Mouse (Mus musculus): ENCODE data around the gene Tmem127. TPM values are rescaled to one million over a fixed set of nuclear protein-coding genes. Genes with fewer than 3 reads are reported as not detected.

The Tmem127 gene
- polyA plus RNA-seq, 1 experiment: 11.3 TPM

- TF ChIP-seq FLI1 (IDR thresholded peaks at IDR 0.05; ENCODE audit: low read length): no peak
- no peak for TF ChIP-seq GATA1 (IDR thresholded peaks at IDR 0.05; ENCODE audit: borderline replicate concordance, low read length)
- H3K36me3 ChIP-seq (replicated peaks; ENCODE audit: low read length): peaks cover 94% of the 10 kb centered on the region
- no peaks in the 10 kb centered on the region for H3K4me1 ChIP-seq
- no peak overlapping the region for H3K4me3 ChIP-seq (replicated peaks)
- no peaks in the 10 kb centered on the region for H3K27me3 ChIP-seq (replicated peaks)
- H3K9me3 ChIP-seq: no peaks in the 10 kb centered on the region
Measured at GRCm38 (mm10) chr2:127237897-127238610, 9.7 kb upstream of the Tmem127 start.

DNA sequence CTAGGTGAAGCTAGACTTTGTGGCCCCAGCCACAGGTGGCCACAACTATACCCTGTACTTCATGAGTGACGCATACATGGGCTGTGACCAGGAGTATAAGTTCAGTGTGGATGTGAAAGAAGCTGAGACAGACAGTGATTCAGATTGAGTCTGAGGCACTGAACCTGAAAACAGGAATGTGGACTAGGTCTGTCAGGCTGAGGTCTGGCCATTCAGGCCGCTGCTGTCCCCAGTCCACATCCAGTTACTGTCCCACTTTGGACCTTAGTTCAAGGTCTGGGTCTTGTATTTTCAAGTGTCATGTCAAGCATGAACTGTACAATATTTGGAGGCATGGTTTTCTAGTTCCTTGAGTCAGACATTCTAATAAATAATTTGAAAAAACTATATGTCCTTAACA is 7.6 kb upstream of the Tmem127 start:
- Histone ChIP-seq H3K4me3 (replicated peaks) (no peak overlapping the region), H3K36me3 (replicated peaks; ENCODE audit: low read length) (peaks cover 95% of the 10 kb centered on the region), H3K27me3 (replicated peaks) (no peaks in the 10 kb centered on the region), H3K4me1 (peaks cover 2% of the 10 kb centered on the region; the same call in 1 of the 2 replicates), H3K9me3 (no peaks in the 10 kb centered on the region)
- TF ChIP-seq FLI1 (IDR thresholded peaks at IDR 0.05; ENCODE audit: low read length) (no peak), GATA1 (IDR thresholded peaks at IDR 0.05; ENCODE audit: borderline replicate concordance, low read length) (no peak)

- peaks cover 50% of the 10 kb centered on the region for H3K4me1 ChIP-seq
- peaks cover 64% of the 10 kb centered on the region for H3K36me3 ChIP-seq (replicated peaks; ENCODE audit: low read length)
- H3K27me3 ChIP-seq (replicated peaks): no peaks in the 10 kb centered on the region
- no peak for TF ChIP-seq GATA1 (IDR thresholded peaks at IDR 0.05; ENCODE audit: borderline replicate concordance, low read length)
- TF ChIP-seq FLI1 (IDR thresholded peaks at IDR 0.05; ENCODE audit: low read length): no peak
- no peaks in the 10 kb centered on the region for H3K9me3 ChIP-seq
- peak overlapping the region; percentile 100 for H3K4me3 ChIP-seq (replicated peaks)
Measured at GRCm38 (mm10) chr2:127248334-127249004, 761 bp downstream of the Tmem127 start.

DNA sequence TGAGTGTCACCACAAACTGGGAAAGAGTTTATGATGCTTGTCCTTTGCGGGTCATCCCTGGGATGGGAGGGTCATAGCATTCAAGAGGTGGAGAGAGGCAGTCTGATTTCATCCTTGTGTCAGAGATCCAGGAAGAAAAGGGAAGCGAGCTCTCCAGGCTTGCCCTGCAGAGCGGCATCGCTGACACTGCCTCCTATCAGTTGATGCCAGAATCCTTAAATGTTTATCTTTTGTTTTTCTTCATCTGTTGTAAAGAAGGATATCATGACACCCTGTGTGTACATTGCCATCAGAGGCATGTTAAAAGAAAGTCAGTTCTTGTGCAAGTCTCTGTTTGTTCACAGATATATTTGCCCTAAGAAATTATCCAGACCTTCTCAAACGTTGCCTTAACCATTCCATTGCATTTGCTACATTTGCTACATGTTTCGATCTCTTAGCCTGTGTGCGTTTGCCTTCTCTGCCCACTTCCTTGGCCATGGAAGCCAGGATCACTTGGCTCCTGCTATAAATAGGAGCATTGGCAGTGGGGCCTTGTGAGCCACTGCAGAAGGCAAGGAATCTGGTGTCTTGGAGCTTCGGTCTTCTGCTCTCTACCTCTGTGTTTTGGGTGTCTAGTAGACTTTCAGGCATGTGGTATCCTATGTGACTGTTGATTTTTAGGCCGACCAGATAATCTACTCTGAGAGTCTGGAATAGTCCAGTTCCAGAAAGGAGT is 2.7 kb downstream of the Tmem127 start:
- no peak overlapping the region for H3K4me3 ChIP-seq (replicated peaks)
- peaks cover 61% of the 10 kb centered on the region for H3K36me3 ChIP-seq (replicated peaks; ENCODE audit: low read length)
- H3K9me3 ChIP-seq: no peaks in the 10 kb centered on the region
- no peaks in the 10 kb centered on the region for H3K27me3 ChIP-seq (replicated peaks)
- peaks cover 55% of the 10 kb centered on the region for H3K4me1 ChIP-seq
- no peak for TF ChIP-seq GATA1 (IDR thresholded peaks at IDR 0.05; ENCODE audit: borderline replicate concordance, low read length)
- no peak for TF ChIP-seq FLI1 (IDR thresholded peaks at IDR 0.05; ENCODE audit: low read length)

GRCm38 (mm10) chr2:127251457-127251856 is 3.7 kb downstream of the Tmem127 start:
- Histone ChIP-seq H3K4me3 (replicated peaks) (no peak overlapping the region), H3K27me3 (replicated peaks) (no peaks in the 10 kb centered on the region), H3K4me1 (peaks cover 48% of the 10 kb centered on the region), H3K36me3 (replicated peaks; ENCODE audit: low read length) (peaks cover 60% of the 10 kb centered on the region), H3K9me3 (no peaks in the 10 kb centered on the region)
- TF ChIP-seq FLI1 (IDR thresholded peaks at IDR 0.05; ENCODE audit: low read length): no peak
- no peak for TF ChIP-seq GATA1 (IDR thresholded peaks at IDR 0.05; ENCODE audit: borderline replicate concordance, low read length)

GRCm38 (mm10) chr2:127251880-127252527 is 4.3 kb downstream of the Tmem127 start:
- Histone ChIP-seq H3K36me3 (replicated peaks; ENCODE audit: low read length) (peaks cover 64% of the 10 kb centered on the region), H3K27me3 (replicated peaks) (no peaks in the 10 kb centered on the region), H3K9me3 (no peaks in the 10 kb centered on the region), H3K4me3 (replicated peaks) (no peak overlapping the region), H3K4me1 (peaks cover 46% of the 10 kb centered on the region)
- no peak for TF ChIP-seq FLI1 (IDR thresholded peaks at IDR 0.05; ENCODE audit: low read length)
- no peak for TF ChIP-seq GATA1 (IDR thresholded peaks at IDR 0.05; ENCODE audit: borderline replicate concordance, low read length)

DNA sequence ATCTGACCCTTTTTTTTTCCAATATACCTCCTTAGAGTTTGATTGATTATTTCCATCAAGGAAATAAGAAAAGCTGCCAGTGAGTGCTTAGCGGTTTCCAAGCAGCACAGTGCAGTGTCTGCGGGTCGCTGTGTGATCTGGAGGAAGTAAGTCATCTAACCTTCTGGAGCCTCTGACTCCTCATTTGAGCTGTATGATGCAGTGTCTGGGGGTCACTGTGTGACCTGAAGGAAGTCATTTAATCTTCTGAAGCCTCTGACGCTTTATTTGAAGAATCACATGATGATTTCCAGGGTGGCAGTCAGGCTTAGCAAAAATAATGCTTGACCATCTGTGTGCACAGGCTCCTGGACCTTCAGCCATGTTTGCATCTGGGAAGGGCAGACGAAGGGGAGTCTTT is 5.1 kb downstream of the Tmem127 start:
- H3K4me3 ChIP-seq (replicated peaks): no peak overlapping the region
- TF ChIP-seq FLI1 (IDR thresholded peaks at IDR 0.05; ENCODE audit: low read length) (no peak), GATA1 (IDR thresholded peaks at IDR 0.05; ENCODE audit: borderline replicate concordance, low read length) (no peak)
- peaks cover 72% of the 10 kb centered on the region for H3K36me3 ChIP-seq (replicated peaks; ENCODE audit: low read length)
- no peaks in the 10 kb centered on the region for H3K9me3 ChIP-seq
- no peaks in the 10 kb centered on the region for H3K27me3 ChIP-seq (replicated peaks)
- peaks cover 50% of the 10 kb centered on the region for H3K4me1 ChIP-seq

- H3K4me3 ChIP-seq (replicated peaks): no peak overlapping the region
- peaks cover 37% of the 10 kb centered on the region for H3K4me1 ChIP-seq
- H3K36me3 ChIP-seq (replicated peaks; ENCODE audit: low read length): peaks cover 89% of the 10 kb centered on the region
- H3K27me3 ChIP-seq (replicated peaks): no peaks in the 10 kb centered on the region
- TF ChIP-seq FLI1 (IDR thresholded peaks at IDR 0.05; ENCODE audit: low read length) (no peak), GATA1 (IDR thresholded peaks at IDR 0.05; ENCODE audit: borderline replicate concordance, low read length) (no peak)
- no peaks in the 10 kb centered on the region for H3K9me3 ChIP-seq
Measured at GRCm38 (mm10) chr2:127254604-127255134, 7.0 kb downstream of the Tmem127 start.

DNA sequence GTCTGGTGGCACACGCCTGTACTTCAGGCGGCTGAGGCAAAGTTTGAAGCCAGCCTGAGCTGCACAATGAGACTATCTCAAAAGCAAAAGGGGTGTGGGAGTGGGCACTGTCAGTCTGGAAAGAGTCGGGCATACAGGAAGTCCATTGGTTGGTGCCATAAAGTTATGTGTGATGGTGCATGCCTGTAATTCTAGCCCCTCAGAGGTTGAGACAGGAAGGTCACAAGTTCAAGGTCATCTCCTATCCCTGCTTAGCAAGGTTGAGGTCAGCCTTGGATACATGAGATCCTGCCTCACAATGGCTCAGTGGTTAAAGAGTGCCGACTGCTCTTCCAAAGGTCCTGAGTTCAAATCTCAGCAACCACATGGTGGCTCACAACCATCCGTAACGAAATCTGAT is 7.6 kb downstream of the Tmem127 start:
- peaks cover 35% of the 10 kb centered on the region for H3K4me1 ChIP-seq
- H3K9me3 ChIP-seq: no peaks in the 10 kb centered on the region
- H3K27me3 ChIP-seq (replicated peaks): no peaks in the 10 kb centered on the region
- TF ChIP-seq GATA1 (IDR thresholded peaks at IDR 0.05; ENCODE audit: borderline replicate concordance, low read length) (no peak), FLI1 (IDR thresholded peaks at IDR 0.05; ENCODE audit: low read length) (no peak)
- no peak overlapping the region for H3K4me3 ChIP-seq (replicated peaks)
- H3K36me3 ChIP-seq (replicated peaks; ENCODE audit: low read length): peaks cover 91% of the 10 kb centered on the region

Measured in megakaryocyte, embryonic 14.5 days (primary cell).